Mouse (Mus musculus) midbrain, embryonic 16.5 days (tissue): ENCODE results near the gene Cop1. TPM values are rescaled to one million over a fixed set of nuclear protein-coding genes. Genes with fewer than 3 reads are reported as not detected.
A peak's percentile ranks its signal among the peaks of the same experiment; 100 is the strongest.
"Not testable (repeated sequence)": the region's sequence is repeated elsewhere in the genome, so short reads cannot be mapped to it uniquely, and the experiment has no call there.

Source experiments
- ATAC-seq: fragments of 200-750 bp; cut with Nextera tagmentation; 2 replicates; pipeline ENCODE4 v1.8.0; 2017; ENCODE audit warnings: moderate TSS enrichment
- H3K27ac ChIP-seq: fragments of 300-500 bp; sonication (generic); 2 replicates; pipeline ENCODE4 v1.5.1; 2014; ENCODE audit warnings: mild to moderate bottlenecking, low read length, mixed read lengths
- H3K27me3 ChIP-seq: fragments of 300-500 bp; sonication (generic); 2 replicates; pipeline ENCODE4 v1.6.1; 2014; ENCODE audit warnings: low read depth, low read length, mixed read lengths; ENCODE audit not compliant: control insufficient read depth, insufficient read depth
- H3K36me3 ChIP-seq: fragments of 300-500 bp; sonication (generic); 2 replicates; pipeline ENCODE4 v1.6.1; 2014; ENCODE audit warnings: mild to moderate bottlenecking, low read length, moderate library complexity, mixed read lengths; ENCODE audit not compliant: control insufficient read depth, insufficient read depth
- H3K4me1 ChIP-seq: fragments of 300-500 bp; sonication (generic); 2 replicates; pipeline ENCODE4 v1.6.1; 2014; ENCODE audit warnings: mild to moderate bottlenecking, low read length, mixed read lengths; ENCODE audit not compliant: control insufficient read depth, insufficient read depth
- H3K4me2 ChIP-seq: fragments of 300-500 bp; sonication (generic); 2 replicates; pipeline ENCODE4 v1.6.1; 2014; ENCODE audit warnings: mild to moderate bottlenecking, low read length, mixed read lengths
- H3K4me3 ChIP-seq: fragments of 300-500 bp; sonication (generic); 2 replicates; pipeline ENCODE4 v1.5.1; 2014; ENCODE audit warnings: low read depth, mild to moderate bottlenecking, low read length, moderate library complexity, mixed read lengths
- H3K9ac ChIP-seq: fragments of 300-500 bp; sonication (generic); 2 replicates; pipeline ENCODE4 v1.6.1; 2014; ENCODE audit warnings: low read depth, low read length, mixed read lengths
- H3K9me3 ChIP-seq: fragments of 300-500 bp; sonication (generic); replicated peaks from 2 replicates; pipeline ENCODE4 v1.6.1; 2014; ENCODE audit warnings: mild to moderate bottlenecking, low read length, mixed read lengths; ENCODE audit not compliant: control insufficient read depth, poor library complexity, severe bottlenecking
- WGBS: fragments of 180-500 bp; shearing (Covaris S2); extraction: QIAGEN DNeasy Blood & Tissue Kit; methylation state at CpG from one replicate; pipeline ENCODE4 v1.1.7; 2014; 5-methylcytosine and 5-hydroxymethylcytosine counted together
- polyA plus RNA-seq: library from polyadenylated mRNA; unstranded; fragments of >200 nt; fragmentation: Nextera tagmentation; extraction: Ambion mirVana; gene quantifications from 2 replicates; pipeline ENCODE4 v1.2.1, GENCODE M21; 2015

The Cop1 gene
- polyA plus RNA-seq: 14.0 and 17.9 TPM in 2 replicates

- peak within 1 kb of the TSS; percentile 52 for H3K4me3 ChIP-seq
- not testable (repeated sequence) for H3K36me3 ChIP-seq, H3K9me3 ChIP-seq, H3K27me3 ChIP-seq
- peak within 1 kb of the TSS; percentile 73 for H3K4me2 ChIP-seq
- under 1% methylated on average over 76 of the region's 97 CpGs for WGBS
- H3K27ac ChIP-seq: peak within 1 kb of the TSS; percentile 95
- peak within 1 kb of the TSS; percentile 68 for H3K9ac ChIP-seq
- peak; percentile 97 for ATAC-seq
- H3K4me1 ChIP-seq: peaks cover 34% of the 10 kb centered on the region
Measured at GRCm38 (mm10) chr1:159231781-159232571, at the start of gene Cop1. Gene Cop1, plus strand, starts transcription at chr1:159232320.

GRCm38 (mm10) chr1:159186741-159187140, 45.4 kb upstream of the Cop1 start:
- Histone ChIP-seq H3K27ac (no peak overlapping the region), H3K4me3 (no peak overlapping the region), H3K27me3 (no peaks in the 10 kb centered on the region), H3K4me2 (no peak overlapping the region), H3K9ac (no peak overlapping the region), H3K4me1 (no peaks in the 10 kb centered on the region), H3K36me3 (no peaks in the 10 kb centered on the region), H3K9me3 (no peaks in the 10 kb centered on the region)
- no peak for ATAC-seq
- WGBS: 37% methylated on average over 3 of the region's 3 CpGs

- whole genome bisulfite sequencing: 75% methylated on average over 3 of the region's 3 CpGs
- Histone ChIP-seq H3K27ac (no peak overlapping the region), H3K4me3 (no peak overlapping the region), H3K36me3 (no peaks in the 10 kb centered on the region), H3K9ac (no peak overlapping the region), H3K9me3 (no peaks in the 10 kb centered on the region), H3K4me1 (no peaks in the 10 kb centered on the region), H3K4me2 (no peak overlapping the region), H3K27me3 (no peaks in the 10 kb centered on the region)
- ATAC-seq: no peak
Measured at GRCm38 (mm10) chr1:159198603-159199002, 33.5 kb upstream of the Cop1 start.

GRCm38 (mm10) chr1:159199606-159200005, 32.5 kb upstream of the Cop1 start:
- Histone ChIP-seq H3K36me3 (no peaks in the 10 kb centered on the region), H3K4me3 (no peak overlapping the region), H3K9ac (no peak overlapping the region), H3K27me3 (no peaks in the 10 kb centered on the region), H3K27ac (no peak overlapping the region), H3K9me3 (no peaks in the 10 kb centered on the region), H3K4me2 (no peak overlapping the region), H3K4me1 (no peaks in the 10 kb centered on the region)
- WGBS: 82% methylated on average over 3 of the region's 3 CpGs
- no peak for ATAC-seq

- Histone ChIP-seq H3K9ac (no peak overlapping the region), H3K27ac (no peak overlapping the region), H3K4me3 (no peak overlapping the region), H3K9me3 (no peaks in the 10 kb centered on the region), H3K4me1 (no peaks in the 10 kb centered on the region), H3K36me3 (no peaks in the 10 kb centered on the region), H3K4me2 (no peak overlapping the region), H3K27me3 (no peaks in the 10 kb centered on the region)
- ATAC-seq: no peak
Measured at GRCm38 (mm10) chr1:159201220-159201619, 30.9 kb upstream of the Cop1 start.

GRCm38 (mm10) chr1:159211711-159212110, 20.4 kb upstream of the Cop1 start:
- 89% methylated on average over 4 of the region's 4 CpGs for WGBS
- no peaks in the 10 kb centered on the region for H3K9me3 ChIP-seq
- no peak for ATAC-seq
- H3K27ac ChIP-seq: no peak overlapping the region
- no peak overlapping the region for H3K9ac ChIP-seq
- H3K36me3 ChIP-seq: no peaks in the 10 kb centered on the region
- H3K27me3 ChIP-seq: no peaks in the 10 kb centered on the region
- no peak overlapping the region for H3K4me2 ChIP-seq
- H3K4me3 ChIP-seq: no peak overlapping the region
- no peaks in the 10 kb centered on the region for H3K4me1 ChIP-seq

GRCm38 (mm10) chr1:159217437-159217836, 14.7 kb upstream of the Cop1 start:
- H3K4me2 ChIP-seq: no peak overlapping the region
- H3K36me3 ChIP-seq: no peaks in the 10 kb centered on the region
- WGBS: 97% methylated on average over 4 of the region's 4 CpGs
- H3K9me3 ChIP-seq: no peaks in the 10 kb centered on the region
- no peak overlapping the region for H3K9ac ChIP-seq
- H3K27ac ChIP-seq: no peak overlapping the region
- H3K4me3 ChIP-seq: no peak overlapping the region
- no peaks in the 10 kb centered on the region for H3K4me1 ChIP-seq
- ATAC-seq: no peak
- no peaks in the 10 kb centered on the region for H3K27me3 ChIP-seq

- WGBS: 79% methylated on average over 2 of the region's 2 CpGs
- H3K4me2 ChIP-seq: no peak overlapping the region
- no peak for ATAC-seq
- H3K9ac ChIP-seq: no peak overlapping the region
- H3K36me3 ChIP-seq: no peaks in the 10 kb centered on the region
- H3K27ac ChIP-seq: no peak overlapping the region
- H3K4me1 ChIP-seq: no peaks in the 10 kb centered on the region
- H3K27me3 ChIP-seq: no peaks in the 10 kb centered on the region
- no peaks in the 10 kb centered on the region for H3K9me3 ChIP-seq
- no peak overlapping the region for H3K4me3 ChIP-seq
Measured at GRCm38 (mm10) chr1:159222046-159222445, 10.1 kb upstream of the Cop1 start.

- no peak overlapping the region for H3K27ac ChIP-seq
- ATAC-seq: no peak
Measured at GRCm38 (mm10) chr1:159225064-159225824, 6.9 kb upstream of the Cop1 start.

More at GRCm38 (mm10) chr1:159225064-159225824, 6.9 kb upstream of the Cop1 start:
- no peaks in the 10 kb centered on the region for H3K4me1 ChIP-seq
- no peaks in the 10 kb centered on the region for H3K36me3 ChIP-seq
- no peaks in the 10 kb centered on the region for H3K9me3 ChIP-seq
- H3K27me3 ChIP-seq: no peaks in the 10 kb centered on the region
- 75% methylated on average over 8 of the region's 8 CpGs for WGBS
- no peak overlapping the region for H3K4me2 ChIP-seq
- H3K9ac ChIP-seq: no peak overlapping the region
- no peak overlapping the region for H3K4me3 ChIP-seq
